In genomic region chr10:112080044-112080443, GRCm38 (mm10) we compare ENCODE assay signal across 28 mouse cellular contexts. TPM values are rescaled to one million over a fixed set of nuclear protein-coding genes. Genes with fewer than 3 reads are reported as not detected.
"Had no signal": no experiment of that assay in that cellular context is flagged by ENCODE, and none has a peak within 500 bp of the region (broad histone marks: within the 10 kb centered on the region; RNA-seq: fewer than 3 reads in every experiment).

No protein-coding gene starts in this region.

- H3K27ac ChIP-seq: liver, embryonic 15.5 days; lung, embryonic 15.5 days; macrophage; midbrain, embryonic 13.5 days; midbrain, embryonic 15.5 days; neural tube, embryonic 12.5 days had no signal

- H3K4me3 ChIP-seq: liver, embryonic 15.5 days; lung, embryonic 15.5 days; megakaryocyte, embryonic 14.5 days; midbrain, embryonic 13.5 days; midbrain, embryonic 15.5 days; neural tube, embryonic 12.5 days had no signal

- DNase-seq: liver, postnatal 0 days; lung, adult 2 months; lung, postnatal 14 days; lung, postnatal 36 days; retina, postnatal 1 day; right cerebral cortex, adult 18-20 months; right cerebral cortex, postnatal 25 days; right cerebral cortex, postnatal 4 days; spleen, adult 18-20 months; thymus, adult 2 months; thymus, postnatal 25 days; thymus, postnatal 4 days had no signal

- H3K4me2 ChIP-seq: liver, embryonic 15.5 days; lung, embryonic 15.5 days; midbrain, embryonic 11.5 days; midbrain, embryonic 13.5 days; midbrain, embryonic 15.5 days; neural tube, embryonic 12.5 days had no signal

- H3K36me3 ChIP-seq: liver, embryonic 15.5 days; lung, embryonic 15.5 days; midbrain, embryonic 13.5 days; midbrain, embryonic 15.5 days; neural tube, embryonic 12.5 days had no signal

- H3K9ac ChIP-seq: liver, embryonic 15.5 days; liver, postnatal 0 days; lung, embryonic 15.5 days; midbrain, embryonic 13.5 days; midbrain, embryonic 15.5 days; neural tube, embryonic 12.5 days had no signal

- H3K4me1 ChIP-seq: liver, embryonic 15.5 days; lung, embryonic 15.5 days; megakaryocyte, embryonic 14.5 days; midbrain, embryonic 13.5 days; midbrain, embryonic 15.5 days; neural tube, embryonic 12.5 days had no signal

- H3K9me3 ChIP-seq: liver, embryonic 15.5 days; lung, embryonic 15.5 days; megakaryocyte, embryonic 14.5 days; midbrain, embryonic 13.5 days; midbrain, embryonic 15.5 days; neural tube, embryonic 12.5 days had no signal

- ATAC-seq: liver, postnatal 0 days; lung, postnatal 0 days; midbrain, embryonic 13.5 days; midbrain, embryonic 15.5 days had no signal

- H3K27me3 ChIP-seq: liver, embryonic 15.5 days; lung, embryonic 15.5 days; megakaryocyte, embryonic 14.5 days; midbrain, embryonic 13.5 days; midbrain, embryonic 15.5 days; neural tube, embryonic 12.5 days had no signal

RNA-seq across cellular contexts. Expression of gene Glipr1l2, which starts 3.1 kb away (rescaled TPM):
- total RNA-seq: midbrain, postnatal 0 days; monocyte, adult 5-6 weeks had no signal
- polyA plus RNA-seq: liver, embryonic 15.5 days; liver, postnatal 0 days; lung, adult 2 months; lung, embryonic 15.5 days; lung, postnatal 0 days; macrophage; midbrain, embryonic 11.5 days; midbrain, embryonic 13.5 days; midbrain, embryonic 15.5 days; midbrain, postnatal 0 days; neural tube, embryonic 12.5 days; neural tube, embryonic 14.5 days; small intestine, adult 2 months; stomach, embryonic 14.5 days; stomach, embryonic 16.5 days; thymus, adult 2 months; urinary bladder, adult 2 months had no signal

RNA-seq across cellular contexts. Expression of gene Glipr1l1, which starts 20.1 kb away (rescaled TPM):
- total RNA-seq: monocyte, adult 5-6 weeks had no signal
- polyA plus RNA-seq: liver, embryonic 15.5 days; liver, postnatal 0 days; lung, adult 2 months; lung, embryonic 15.5 days; lung, postnatal 0 days; macrophage; midbrain, embryonic 11.5 days; midbrain, embryonic 13.5 days; neural tube, embryonic 12.5 days; neural tube, embryonic 14.5 days; small intestine, adult 2 months; stomach, embryonic 14.5 days; stomach, embryonic 16.5 days; thymus, adult 2 months; urinary bladder, adult 2 months had no signal
